Mouse (Mus musculus) CH12.LX (cell line): ENCODE measurements around the gene Trib3. TPM values are rescaled to one million over a fixed set of nuclear protein-coding genes. Genes with fewer than 3 reads are reported as not detected.

Experiments
- DNase-seq: peaks from one replicate; pipeline ENCODE4 v3.0.0-alpha.2; 2013; ENCODE audit errors: extremely low read depth
- H3K27ac ChIP-seq: 2 replicates; pipeline ENCODE4 v1.5.1; 2012; ENCODE audit warnings: low read depth, mild to moderate bottlenecking, control low read depth, moderate library complexity; ENCODE audit not compliant: insufficient read depth
- H3K27me3 ChIP-seq: replicated peaks from 2 replicates; pipeline ENCODE3; 2012; ENCODE audit warnings: inconsistent platforms
- H3K36me3 ChIP-seq, 2 experiments: replicated peaks in 1 of 2; 2 replicates each; pipeline versions ENCODE3 to v1.6.1; 2012; ENCODE audit warnings: inconsistent platforms in 1 of 2, low read length in 1 of 2, mild to moderate bottlenecking in 1 of 2, mixed read lengths in 1 of 2, moderate library complexity in 1 of 2; ENCODE audit not compliant: control insufficient read depth in 1 of 2, insufficient read depth in 1 of 2
- H3K4me1 ChIP-seq, 2 experiments: 2 replicates each; pipeline ENCODE4 v1.6.1; 2012; ENCODE audit warnings: inconsistent platforms in 1 of 2, moderate library complexity in 1 of 2; ENCODE audit not compliant: insufficient read depth in 2 of 2, control insufficient read depth in 1 of 2
- H3K4me2 ChIP-seq: 2 replicates; pipeline ENCODE4 v1.6.1; 2012; ENCODE audit warnings: low read depth, mild to moderate bottlenecking, control low read depth; ENCODE audit not compliant: poor library complexity, insufficient read depth, severe bottlenecking
- H3K4me3 ChIP-seq, 3 experiments: fragments of 150-350 bp in 1 of 3; sonication (generic) in 1 of 3; replicated peaks in 1 of 3; 2 replicates each; pipeline versions ENCODE3 to v1.5.1; 2011 to 2012; ENCODE audit warnings: low read depth in 2 of 3, low read length in 2 of 3, mild to moderate bottlenecking in 2 of 3, moderate library complexity in 2 of 3, control low read depth in 1 of 3, improper control_type of control experiment in 1 of 3, inconsistent platforms in 1 of 3, mixed read lengths in 1 of 3; ENCODE audit not compliant: poor library complexity in 1 of 3
- H3K79me2 ChIP-seq: replicated peaks from 2 replicates; pipeline ENCODE4 v1.6.1; 2012; ENCODE audit warnings: mild to moderate bottlenecking, moderate library complexity; ENCODE audit not compliant: control insufficient read depth, poor library complexity, insufficient read depth, severe bottlenecking; ENCODE audit errors: extremely low read depth
- H3K9ac ChIP-seq: 2 replicates; pipeline ENCODE4 v1.6.1; 2012; ENCODE audit warnings: low read depth, mild to moderate bottlenecking, control low read depth, moderate library complexity; ENCODE audit not compliant: insufficient read depth
- H3K9me3 ChIP-seq: replicated peaks from 2 replicates; pipeline ENCODE3; 2012; ENCODE audit warnings: low read length, inconsistent platforms, mixed read lengths
- BHLHE40 ChIP-seq: IDR thresholded peaks from 2 replicates; pipeline ENCODE4 v1.6.1; 2011; ENCODE audit warnings: mild to moderate bottlenecking, low read depth, low read length, improper control_type of control experiment
- CHD2 ChIP-seq: IDR thresholded peaks from 2 replicates; pipeline ENCODE4 v1.6.1; 2011; ENCODE audit warnings: low read length, improper control_type of control experiment
- CTCF ChIP-seq, 2 experiments: IDR thresholded peaks in 1 of 2; conservative IDR thresholded peaks in 1 of 2; 2 replicates each; pipeline ENCODE4 v1.5.1; 2011 to 2012; ENCODE audit warnings: low read depth in 2 of 2, low read length in 2 of 2, improper control_type of control experiment in 1 of 2, inconsistent platforms in 1 of 2, mild to moderate bottlenecking in 1 of 2, moderate library complexity in 1 of 2
- ELF1 ChIP-seq: IDR thresholded peaks from 2 replicates; pipeline ENCODE4 v1.6.1; 2014; ENCODE audit warnings: low read depth, mild to moderate bottlenecking, inconsistent platforms, low read length, improper control_type of control experiment
- EP300 ChIP-seq: IDR thresholded peaks from 2 replicates; pipeline ENCODE4 v1.6.1; 2011; ENCODE audit warnings: low read length, improper control_type of control experiment
- ETS1 ChIP-seq: conservative IDR thresholded peaks from 2 replicates; pipeline ENCODE4 v1.6.1; 2012; ENCODE audit warnings: low read depth, mild to moderate bottlenecking, inconsistent platforms, low read length, improper control_type of control experiment, moderate library complexity
- HCFC1 ChIP-seq: IDR thresholded peaks from 2 replicates; pipeline ENCODE4 v1.6.1; 2012; ENCODE audit warnings: low read depth, mild to moderate bottlenecking, inconsistent platforms, low read length, improper control_type of control experiment
- IRF4 ChIP-seq: IDR thresholded peaks from 2 replicates; pipeline ENCODE4 v1.6.1; 2014; ENCODE audit warnings: low read depth, mild to moderate bottlenecking, inconsistent platforms, low read length, improper control_type of control experiment
- JUN ChIP-seq: IDR thresholded peaks from 2 replicates; pipeline ENCODE4 v1.6.1; 2011; ENCODE audit warnings: low read depth, mild to moderate bottlenecking, low read length, improper control_type of control experiment, moderate library complexity; ENCODE audit not compliant: insufficient read depth
- MAX ChIP-seq: IDR thresholded peaks from 2 replicates; pipeline ENCODE4 v1.6.1; 2011; ENCODE audit warnings: low read length, improper control_type of control experiment
- MXI1 ChIP-seq: IDR thresholded peaks from 2 replicates; pipeline ENCODE4 v1.6.1; 2011; ENCODE audit warnings: mild to moderate bottlenecking, low read depth, low read length, improper control_type of control experiment
- MYC ChIP-seq: IDR thresholded peaks from 2 replicates; pipeline ENCODE4 v1.6.1; 2011; ENCODE audit warnings: low read depth, mild to moderate bottlenecking, improper control_type of control experiment, low read length
- NELFE ChIP-seq: IDR thresholded peaks from 2 replicates; pipeline ENCODE4 v1.6.1; 2011; ENCODE audit warnings: low read depth, low read length, improper control_type of control experiment
- NRF1 ChIP-seq: IDR thresholded peaks from 2 replicates; pipeline ENCODE4 v1.6.1; 2014; ENCODE audit warnings: low read depth, mild to moderate bottlenecking, inconsistent platforms, low read length, improper control_type of control experiment, moderate library complexity
- PAX5 ChIP-seq: IDR thresholded peaks from 2 replicates; pipeline ENCODE4 v1.6.1; 2012; ENCODE audit warnings: low read length, inconsistent platforms, mixed read lengths
- RAD21 ChIP-seq: IDR thresholded peaks from 2 replicates; pipeline ENCODE4 v1.6.1; 2011; ENCODE audit warnings: low read depth, mild to moderate bottlenecking, low read length, improper control_type of control experiment, moderate library complexity
- RCOR1 ChIP-seq: conservative IDR thresholded peaks from 2 replicates; pipeline ENCODE4 v1.6.1; 2012; ENCODE audit warnings: low read depth, mild to moderate bottlenecking, inconsistent platforms, low read length, improper control_type of control experiment
- SIN3A ChIP-seq: IDR thresholded peaks from 2 replicates; pipeline ENCODE4 v1.6.1; 2012; ENCODE audit warnings: low read length, improper control_type of control experiment, inconsistent platforms
- SMC3 ChIP-seq: IDR thresholded peaks from 2 replicates; pipeline ENCODE4 v1.6.1; 2011; ENCODE audit warnings: low read depth, low read length, improper control_type of control experiment
- TBP ChIP-seq: conservative IDR thresholded peaks from 2 replicates; pipeline ENCODE4 v1.6.1; 2011; ENCODE audit warnings: low read depth, low read length, improper control_type of control experiment
- UBTF ChIP-seq: IDR thresholded peaks from 2 replicates; pipeline ENCODE4 v1.6.1; 2012; ENCODE audit warnings: low read depth, mild to moderate bottlenecking, inconsistent platforms, low read length, improper control_type of control experiment, moderate library complexity
- USF2 ChIP-seq: conservative IDR thresholded peaks from 2 replicates; pipeline ENCODE4 v1.6.1; 2011; ENCODE audit warnings: low read depth, low read length, improper control_type of control experiment
- ZC3H11A ChIP-seq: IDR thresholded peaks from 2 replicates; pipeline ENCODE4 v1.6.1; 2012; ENCODE audit warnings: low read depth, mild to moderate bottlenecking, inconsistent platforms, low read length, improper control_type of control experiment
- ZMIZ1 ChIP-seq: IDR thresholded peaks from 2 replicates; pipeline ENCODE4 v1.6.1; 2012; ENCODE audit warnings: low read depth, mild to moderate bottlenecking, inconsistent platforms, low read length, improper control_type of control experiment
- dilution Hi-C: fragments of 300-500 bp; cut with MboI; formaldehyde crosslinking; loops from 2 replicates; pipeline ENCODE4 v1.14.3; 2020; ENCODE audit warnings: low sequenced_read_pairs; ENCODE audit not compliant: extremely low pct_unique_long_range_greater_than_20kb, extremely low pct_ligation_motif_present
- in situ Hi-C: fragments of 300-500 bp; cut with MboI; formaldehyde crosslinking; loops from 3 replicates; pipeline ENCODE4 v1.14.3; 2019; ENCODE audit warnings: low sequenced_read_pairs, low pct_ligation_motif_present, low pct_unique_long_range_greater_than_20kb, mixed read lengths
- polyA plus RNA-seq: library from polyadenylated mRNA; unstranded; fragments of >175 nt; gene quantifications from 2 replicates; pipeline ENCODE4 v1.2.1, GENCODE M21; 2012; ENCODE audit warnings: low read depth; ENCODE audit not compliant: insufficient read length
- total RNA-seq, 2 experiments: library from RNA; depleted of rRNA; stranded (reverse); fragments of 300-350 nt in 1 of 2; fragments of >200 nt in 1 of 2; gene quantifications; 2 replicates each; pipeline ENCODE4 v1.2.3; 2012 to 2014

Trib3 gene
- total and polyA plus RNA-seq, 3 experiments = 25.1 to 56.9 (median 30.0) TPM

GRCm38 (mm10) chr2:152368532-152369140 lies 24.8 kb upstream of the Trib3 start:
- DNase-seq = peak; percentile 71
- H3K4me3 ChIP-seq = no peak overlapping the region
- in situ Hi-C loops (loop anchor here (10.0 kb wide), 2 partner anchors 254 to 344 kb away; no protein-coding TSS in a partner anchor), dilution Hi-C loops (no loop called here)
- H3K9ac ChIP-seq = 0 out of 2 replicates have a peak overlapping the region, but pooled peaks have one; percentile 24
- no peak overlapping the region for H3K27ac ChIP-seq
- TF ChIP-seq USF2 (no peak), SMC3 (peak; percentile 37), EP300 (no peak), HCFC1 (0 out of 2 replicates have a peak, but pooled peaks have one; percentile 16), BHLHE40 (0 out of 2 replicates have a peak, but pooled peaks have one; percentile 14), ETS1 (no peak), CHD2 (0 out of 2 replicates have a peak, but pooled peaks have one; percentile 11), CTCF (conservative IDR thresholded peaks at IDR 0.05 in 1 of 2, IDR thresholded peaks at IDR 0.05 in 1 of 2; ENCODE audit: low read depth in 2 of 2, low read length in 2 of 2) (peak; percentile 88 to 93), ZC3H11A (no peak), ELF1 (peak; percentile 43; the same call in 1 of the 2 replicates), MAX (no peak), IRF4 (no peak), RAD21 (peak; percentile 76)
- H3K79me2 ChIP-seq = no peaks in the 10 kb centered on the region
- no peaks in the 10 kb centered on the region for H3K9me3 ChIP-seq
- peak overlapping the region; percentile 25; the same call in 1 of the 2 replicates for H3K4me2 ChIP-seq
- H3K4me1 ChIP-seq = peaks cover 4 to 8% of the 10 kb centered on the region in 2 experiments
- peaks cover 44% of the 10 kb centered on the region for H3K27me3 ChIP-seq
- H3K36me3 ChIP-seq = no peaks in the 10 kb centered on the region

DNA sequence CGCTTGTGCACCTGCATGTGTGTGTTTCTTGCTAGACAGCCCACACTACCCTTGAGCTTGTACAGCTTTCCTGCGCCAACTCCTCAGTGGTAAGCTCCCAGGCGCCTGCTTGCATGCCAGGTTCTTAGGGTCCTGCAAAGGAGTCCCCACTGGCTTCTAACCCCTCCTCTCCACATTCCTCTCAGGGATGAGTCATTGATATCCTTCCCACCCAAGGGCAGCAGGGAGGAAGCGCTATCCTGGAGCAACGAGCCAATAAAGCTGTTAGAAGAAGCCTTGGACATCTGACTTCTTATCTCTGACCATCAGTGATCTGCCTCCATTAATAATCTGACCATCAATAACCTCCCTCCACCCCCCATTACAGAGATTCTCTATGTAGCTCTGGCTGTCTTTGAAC lies 24.1 kb upstream of the Trib3 start:
- Histone ChIP-seq H3K4me2 (no peak overlapping the region), H3K27me3 (peaks cover 40% of the 10 kb centered on the region), H3K4me3 (no peak overlapping the region), H3K4me1 (peaks cover 8 to 9% of the 10 kb centered on the region in 2 experiments), H3K79me2 (no peaks in the 10 kb centered on the region), H3K36me3 (no peaks in the 10 kb centered on the region), H3K27ac (no peak overlapping the region), H3K9ac (no peak overlapping the region), H3K9me3 (no peaks in the 10 kb centered on the region)
- TF ChIP-seq UBTF (no peak), SMC3 (no peak), NELFE (no peak), TBP (no peak), MAX (no peak), PAX5 (no peak), SIN3A (no peak), ELF1 (no peak), JUN (no peak), ZMIZ1 (no peak), CHD2 (no peak), RCOR1 (no peak), MXI1 (no peak), NRF1 (no peak), ETS1 (no peak), MYC (no peak)
- DNase-seq = no peak
- dilution Hi-C loops (no loop called here), in situ Hi-C loops (loop anchor here (10.0 kb wide), 2 partner anchors 253 to 343 kb away; no protein-coding TSS in a partner anchor)
